Mouse (Mus musculus): ENCODE results near the gene Purb.
"Not testable (repeated sequence)": the region's sequence is repeated elsewhere in the genome, so short reads cannot be mapped to it uniquely, and the experiment has no call there.

The Purb gene

DNA sequence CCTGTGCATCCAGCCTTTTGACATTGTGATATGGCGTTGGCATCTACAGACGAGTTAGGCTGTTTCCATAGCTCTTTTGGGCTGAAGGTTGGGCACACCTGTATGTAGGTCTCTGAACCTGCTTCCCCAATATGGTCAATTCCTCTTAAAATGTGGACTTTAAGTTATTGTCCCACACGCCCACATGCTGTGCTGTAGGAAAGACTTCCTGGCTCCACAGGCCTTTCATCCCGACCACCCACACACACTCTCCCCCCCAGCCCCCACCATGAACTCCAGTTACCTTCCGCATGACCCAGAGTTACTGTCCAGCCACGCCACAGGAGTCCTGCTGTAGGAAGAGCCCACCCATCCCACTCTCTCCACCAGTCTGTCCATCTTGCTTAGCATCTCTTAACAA, 11.2 kb upstream of the Purb start:
- in situ Hi-C loops (cut with MboI, MseI) = no loop called here

DNA sequence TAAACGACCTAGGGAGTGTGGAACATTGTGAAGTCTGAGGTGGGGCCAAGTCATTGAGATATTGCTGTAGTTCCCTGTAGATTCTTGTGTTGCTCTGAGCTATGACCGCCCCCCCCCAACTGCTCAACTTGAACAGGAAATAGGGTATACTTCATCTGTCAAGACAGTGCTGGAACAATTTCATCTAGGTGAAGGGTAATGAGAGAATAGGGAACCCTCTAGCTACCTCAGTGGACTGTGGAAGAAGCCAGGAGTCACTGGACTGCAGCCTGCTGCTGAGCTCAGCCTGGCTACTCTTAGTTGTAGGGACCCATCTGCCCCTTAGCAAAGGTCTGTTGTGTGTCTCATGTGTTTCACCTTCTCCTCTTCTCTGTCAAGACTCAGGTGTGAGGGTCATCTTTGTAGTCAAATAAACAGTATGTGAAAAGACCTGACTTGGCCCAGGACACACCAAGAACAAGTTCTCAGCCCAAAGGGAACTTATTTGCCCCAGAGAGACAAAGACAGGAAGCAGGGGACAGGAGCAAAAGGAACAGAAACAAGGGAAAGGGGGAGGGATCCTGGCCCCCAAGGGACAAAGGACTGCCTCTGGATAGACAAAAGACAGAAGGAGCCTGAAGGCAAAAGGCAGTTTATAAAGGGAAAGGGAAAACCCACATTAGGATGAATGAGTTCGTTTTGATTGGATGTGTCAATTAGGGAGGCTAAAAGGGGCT, 8.7 kb upstream of the Purb start:
- in situ Hi-C loops (cut with MboI, MseI) = no loop called here

DNA sequence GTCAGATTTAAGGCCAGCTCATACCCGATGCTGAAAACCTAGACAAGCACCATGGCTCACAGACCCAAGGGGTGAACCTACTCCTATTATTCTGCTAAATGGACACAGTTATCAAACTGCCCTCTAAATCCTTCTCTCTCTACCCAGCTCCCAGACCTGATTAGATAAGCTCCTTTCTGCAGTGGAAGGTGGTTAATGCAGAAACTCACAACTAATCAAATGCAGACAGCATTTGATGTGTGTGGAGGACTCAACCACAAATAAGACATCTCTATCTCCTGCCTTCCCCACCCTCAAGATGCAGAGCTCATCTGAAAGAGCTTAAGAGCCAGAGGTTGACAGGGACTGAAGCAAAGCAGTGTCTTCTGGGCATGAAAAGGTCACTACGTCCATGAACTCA, 7.4 kb upstream of the Purb start:
- in situ Hi-C loops (cut with MboI, MseI) = no loop called here

DNA sequence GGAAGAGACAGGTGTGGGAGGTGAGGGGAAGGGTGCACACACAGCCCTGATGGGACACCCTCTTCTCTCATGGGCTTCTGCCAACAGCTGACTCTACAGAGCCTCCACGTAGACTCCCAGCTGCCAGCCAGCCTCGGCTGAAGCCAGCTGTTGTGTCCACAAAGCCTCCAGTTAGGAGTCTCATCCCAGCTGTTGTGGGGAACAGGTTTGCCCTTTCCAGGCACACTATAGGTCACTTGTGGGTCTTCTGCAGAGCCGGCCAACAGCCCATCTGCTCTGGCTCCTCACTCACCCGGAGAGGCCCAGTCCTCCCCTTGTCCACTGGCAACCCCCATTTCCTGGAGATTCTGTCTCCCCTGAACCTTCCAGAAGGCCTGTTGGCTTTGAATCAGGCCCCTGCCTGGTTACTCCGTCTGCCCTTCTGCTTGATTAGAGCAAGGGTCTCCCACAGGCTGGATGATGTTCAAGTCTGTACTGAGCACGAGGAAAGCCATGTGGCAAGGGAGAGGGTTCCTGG, 6.0 kb upstream of the Purb start:
- in situ Hi-C loops (cut with MboI, MseI) = no loop called here

DNA sequence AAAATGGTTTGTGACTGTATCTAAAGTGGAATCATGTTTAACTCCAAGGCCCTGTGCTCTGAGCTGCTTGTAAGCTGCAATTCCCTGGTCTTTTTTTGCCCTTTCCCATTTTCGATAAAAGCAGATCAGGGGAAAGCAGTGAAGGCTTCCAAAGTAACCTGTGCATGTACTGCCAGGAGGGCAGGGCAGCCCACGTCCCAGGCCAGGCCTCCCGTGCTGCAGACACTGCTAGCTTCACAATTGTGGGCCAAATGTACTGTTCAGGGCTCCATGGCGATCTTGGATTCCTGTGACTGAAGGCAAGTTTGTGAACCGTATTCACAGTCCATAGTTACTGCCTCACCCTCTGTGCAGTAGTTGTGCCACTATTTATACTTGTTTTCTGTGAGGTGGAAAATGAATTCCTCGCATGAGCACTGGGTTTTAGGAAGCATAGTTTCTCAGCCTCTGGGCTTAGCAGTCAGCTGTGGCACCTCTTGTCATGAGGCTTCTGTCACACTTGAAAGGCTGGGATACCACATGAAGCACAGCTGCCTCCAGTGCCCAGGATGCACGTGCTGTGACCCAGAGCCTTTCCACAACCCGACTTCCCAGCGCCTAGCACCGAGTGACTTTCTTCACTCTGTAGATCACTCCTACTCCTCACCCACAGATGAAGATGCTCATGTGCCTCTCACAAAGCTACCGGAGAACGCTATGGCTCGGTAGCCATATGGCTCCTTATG, 5.1 kb upstream of the Purb start:
- in situ Hi-C loops (cut with MboI, MseI) = no loop called here

DNA sequence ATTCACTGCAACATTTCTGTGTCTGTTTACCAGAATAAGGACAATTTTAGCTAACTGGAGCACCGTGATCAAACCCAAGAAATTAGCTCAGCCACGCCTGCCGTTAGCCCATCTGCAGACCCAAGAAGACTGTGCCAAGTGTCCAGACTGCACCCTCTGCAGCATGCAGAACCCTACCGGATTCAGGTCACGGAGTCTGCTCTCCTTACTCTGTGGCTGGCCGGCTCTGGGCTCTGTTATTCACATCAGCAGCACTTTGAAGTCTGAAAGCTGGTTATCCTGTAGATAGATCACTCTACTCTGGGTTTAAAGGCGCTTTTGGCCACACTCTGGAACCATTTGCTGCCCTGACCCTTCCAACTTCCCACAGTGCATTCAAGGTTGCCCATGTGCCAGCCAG, 4.5 kb upstream of the Purb start:
- in situ Hi-C loops (cut with MboI, MseI) = no loop called here

DNA sequence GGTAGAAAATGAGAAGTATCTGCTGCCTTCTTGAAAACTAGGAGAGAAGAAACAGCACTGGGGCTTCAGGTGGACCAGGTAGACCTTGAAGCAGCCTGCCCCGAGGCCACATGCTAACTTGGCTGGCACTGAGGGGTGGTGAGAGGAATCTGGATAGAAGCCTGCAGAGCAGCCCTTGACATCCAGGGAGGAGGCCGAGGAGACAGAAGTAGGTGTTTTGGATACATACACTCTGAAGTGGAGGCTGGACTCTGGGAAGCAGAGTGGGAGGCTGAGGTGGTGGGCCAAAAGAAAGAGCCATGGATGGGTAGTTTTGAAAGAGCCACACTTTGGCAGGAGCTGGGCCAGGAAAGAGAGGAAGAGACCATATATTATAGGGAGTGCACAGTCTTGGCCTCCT, 3.5 kb upstream of the Purb start:
- in situ Hi-C loops (cut with MboI, MseI) = no loop called here

DNA sequence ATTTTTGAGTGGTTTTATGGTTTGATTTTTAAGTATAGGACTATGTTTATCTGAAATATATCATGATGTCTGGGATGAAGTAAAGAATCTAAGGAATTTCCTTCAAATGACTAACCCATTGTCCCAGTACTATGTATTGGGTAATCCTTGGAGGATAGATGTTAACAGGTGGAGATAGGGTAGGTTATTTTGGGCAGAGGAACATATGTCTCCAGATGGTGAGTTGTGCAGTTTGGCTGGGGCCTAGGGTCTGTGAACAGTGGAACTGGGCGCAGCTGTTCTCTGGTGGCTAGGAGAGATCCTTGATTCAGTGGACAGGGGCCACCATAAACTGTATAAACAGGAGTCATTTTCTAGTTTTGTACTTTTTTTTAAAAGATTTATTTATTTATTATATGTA, 1.6 kb upstream of the Purb start:
- in situ Hi-C loops (cut with MboI, MseI) = no loop called here

DNA sequence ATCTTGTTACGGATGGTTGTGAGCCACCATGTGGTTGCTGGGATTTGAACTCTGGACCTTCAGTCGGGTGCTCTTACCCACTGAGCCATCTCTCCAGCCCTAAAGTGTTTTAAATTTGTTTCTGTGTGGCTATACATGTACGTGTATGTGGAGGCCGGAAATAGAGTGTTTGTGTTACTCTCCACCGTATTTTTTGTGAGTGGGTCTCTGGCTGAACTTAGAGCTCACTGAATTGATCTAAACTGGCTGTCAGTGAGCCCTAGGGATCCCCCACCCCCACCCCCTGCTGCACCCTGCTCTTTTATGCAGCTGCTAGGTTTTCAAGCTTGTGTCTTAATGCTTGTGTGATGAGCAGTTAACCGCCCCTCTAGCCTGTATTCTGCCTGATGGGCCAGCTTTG, 1.2 kb upstream of the Purb start:
- in situ Hi-C loops (cut with MboI, MseI) = no loop called here

DNA sequence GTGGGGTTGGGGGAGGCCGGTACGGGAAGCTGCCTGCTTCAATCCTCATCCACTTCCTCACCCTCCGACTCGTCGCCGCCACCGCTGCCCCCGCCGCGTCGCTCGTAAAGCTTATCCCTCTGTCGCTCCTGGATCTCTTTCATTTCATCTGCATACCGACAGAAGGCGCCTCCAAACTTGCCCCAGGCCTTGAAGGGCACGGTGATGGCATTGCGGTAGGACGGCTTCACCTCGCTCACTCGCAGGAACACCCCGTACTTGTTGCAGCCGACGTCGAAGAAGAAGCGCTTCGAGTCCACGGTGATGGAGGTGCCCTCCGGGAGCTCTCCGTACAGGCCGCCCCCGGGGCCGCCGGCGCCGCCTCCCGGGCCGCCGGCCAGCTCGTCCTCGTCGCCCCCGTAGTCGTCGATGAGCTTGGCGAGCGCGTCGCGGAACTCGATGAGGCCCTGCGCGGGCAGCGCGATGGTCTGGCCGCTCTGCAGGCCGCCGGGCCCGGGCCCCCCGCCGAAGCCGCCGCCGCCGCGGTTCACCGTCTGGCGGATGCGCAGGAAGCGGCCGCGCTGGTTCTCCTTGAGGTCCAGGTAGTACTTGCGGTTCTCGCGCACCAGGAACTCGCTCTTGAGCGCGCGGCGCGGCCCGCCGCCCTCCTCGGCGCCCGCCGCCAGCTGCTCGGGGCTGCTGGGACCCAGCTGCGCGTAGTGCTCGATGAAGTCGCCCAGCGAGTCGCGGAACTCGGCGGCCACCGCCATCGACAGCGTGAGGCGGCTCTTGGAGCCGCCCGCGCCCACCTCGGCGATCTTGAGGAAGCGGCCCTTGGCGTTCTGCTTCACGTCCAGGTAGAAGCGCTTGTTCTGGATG, 614 bp downstream of the Purb start:
- in situ Hi-C loops (cut with MboI, MseI) = no loop called here

DNA sequence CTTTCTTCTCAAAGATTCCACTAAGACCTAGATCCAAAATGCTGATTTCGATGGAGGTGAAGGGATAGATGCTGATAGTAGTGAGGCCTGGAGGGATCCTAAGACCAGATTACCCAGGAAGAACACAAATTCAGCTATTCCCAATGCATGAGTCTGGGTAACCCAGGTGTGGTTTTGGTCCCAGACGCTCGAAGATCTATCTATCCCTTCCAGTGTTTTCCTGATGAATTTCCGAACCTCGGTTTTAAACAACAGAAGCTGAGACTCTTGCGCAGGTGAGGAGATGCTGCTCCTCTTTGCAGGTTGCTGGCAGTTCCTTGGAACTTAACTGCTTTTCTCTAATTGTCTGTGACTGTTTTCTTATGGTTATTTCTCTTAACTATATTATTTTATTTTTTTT, 1.3 kb downstream of the Purb start:
- in situ Hi-C loops (cut with MboI, MseI) = no loop called here

DNA sequence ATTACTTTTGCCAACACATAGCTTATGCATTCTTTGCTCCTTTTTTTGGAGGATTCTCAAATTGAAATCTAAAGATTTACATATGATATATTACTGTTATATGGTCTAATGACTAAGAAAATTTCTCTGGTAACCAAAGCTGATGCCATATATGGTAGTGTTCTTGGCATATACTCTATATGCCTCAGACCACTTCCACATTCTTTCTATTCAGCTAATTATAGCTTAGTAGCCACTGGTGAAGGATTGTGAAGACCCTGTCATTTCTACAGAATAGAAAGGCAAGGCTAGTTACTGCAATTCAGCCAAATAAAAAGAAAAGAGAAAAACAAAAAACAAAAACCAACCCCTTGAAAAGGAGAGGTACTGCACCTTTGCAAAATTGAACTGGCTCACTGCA, 3.6 kb downstream of the Purb start:
- in situ Hi-C loops (cut with MboI, MseI) = no loop called here

DNA sequence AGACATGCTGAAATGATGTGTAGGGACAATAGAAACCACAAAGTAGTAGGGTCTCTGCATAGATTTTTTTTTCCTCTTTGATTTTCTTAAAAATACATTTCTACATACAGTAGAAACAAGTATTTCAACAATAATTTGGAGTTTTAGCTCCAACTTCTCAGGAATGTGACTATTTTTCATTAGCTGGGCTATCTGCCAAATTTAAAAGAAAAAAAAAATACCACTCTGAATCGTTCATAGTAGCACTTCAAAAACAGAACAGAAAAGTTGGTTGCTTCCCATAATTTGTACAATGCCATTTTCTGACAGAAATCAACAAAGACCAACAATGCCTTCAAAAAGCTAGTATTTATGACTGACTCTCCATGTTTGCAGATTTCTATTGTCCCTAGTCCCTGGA, 4.2 kb downstream of the Purb start:
- in situ Hi-C loops (cut with MboI, MseI) = no loop called here

DNA sequence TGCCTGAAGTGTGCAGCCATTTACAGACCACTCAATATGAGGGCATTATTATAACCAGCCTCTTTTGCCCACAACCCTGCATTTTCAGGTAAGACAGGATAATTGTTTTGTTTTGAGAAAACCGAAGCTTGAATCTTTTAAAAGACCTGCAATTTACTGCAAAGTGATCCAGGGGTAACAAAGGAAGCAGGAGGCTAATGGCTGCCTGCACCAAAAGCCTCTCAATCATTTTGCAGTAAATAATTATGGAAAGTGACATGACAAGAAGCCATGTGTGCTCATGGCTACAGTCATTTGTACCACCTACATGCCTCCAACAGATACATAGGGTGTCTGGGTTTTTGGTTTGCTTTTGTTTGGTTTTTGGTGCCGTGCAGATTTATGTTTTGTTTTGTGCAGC, 4.7 kb downstream of the Purb start:
- in situ Hi-C loops (cut with MboI, MseI) = no loop called here

DNA sequence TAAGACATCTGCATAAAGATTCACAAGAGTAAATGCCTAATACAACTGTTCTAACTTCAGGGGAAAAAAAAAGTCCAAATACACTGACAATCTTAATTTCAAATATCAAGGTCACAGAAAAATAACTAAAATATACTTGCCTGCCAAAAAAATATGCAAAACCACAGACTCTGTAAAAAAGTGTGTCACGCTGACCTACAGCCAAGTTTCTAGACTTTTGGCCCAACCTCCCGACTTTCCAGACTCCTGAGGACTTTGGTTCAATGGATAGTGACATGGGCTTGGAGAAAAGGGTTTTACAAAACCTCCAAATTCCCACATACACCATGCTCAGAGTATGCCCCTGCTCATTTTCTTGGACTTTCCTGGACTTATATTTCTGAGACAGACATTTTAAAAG, 7.2 kb downstream of the Purb start:
- in situ Hi-C loops (cut with MboI, MseI) = no loop called here

DNA sequence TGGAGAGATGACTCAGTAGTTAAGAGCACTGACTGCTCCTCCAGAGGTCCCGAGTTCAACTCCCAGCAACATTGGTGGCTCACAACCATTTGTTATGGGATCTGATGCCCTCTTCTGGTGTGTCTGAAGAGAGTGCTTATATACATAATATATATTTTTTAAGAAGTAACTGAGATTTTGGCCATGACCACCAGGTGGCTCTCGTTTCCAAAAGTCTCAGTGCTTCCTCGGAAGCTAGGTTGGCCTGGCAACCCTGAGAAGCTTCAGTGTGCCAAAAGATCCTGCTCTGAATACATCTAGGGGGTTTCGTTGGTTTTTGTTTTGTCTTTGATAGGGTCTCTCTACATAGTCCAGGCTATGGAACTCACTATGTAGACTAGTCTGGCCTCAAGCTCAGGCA, 10.6 kb downstream of the Purb start:
- in situ Hi-C loops (cut with MboI, MseI) = no loop called here

DNA sequence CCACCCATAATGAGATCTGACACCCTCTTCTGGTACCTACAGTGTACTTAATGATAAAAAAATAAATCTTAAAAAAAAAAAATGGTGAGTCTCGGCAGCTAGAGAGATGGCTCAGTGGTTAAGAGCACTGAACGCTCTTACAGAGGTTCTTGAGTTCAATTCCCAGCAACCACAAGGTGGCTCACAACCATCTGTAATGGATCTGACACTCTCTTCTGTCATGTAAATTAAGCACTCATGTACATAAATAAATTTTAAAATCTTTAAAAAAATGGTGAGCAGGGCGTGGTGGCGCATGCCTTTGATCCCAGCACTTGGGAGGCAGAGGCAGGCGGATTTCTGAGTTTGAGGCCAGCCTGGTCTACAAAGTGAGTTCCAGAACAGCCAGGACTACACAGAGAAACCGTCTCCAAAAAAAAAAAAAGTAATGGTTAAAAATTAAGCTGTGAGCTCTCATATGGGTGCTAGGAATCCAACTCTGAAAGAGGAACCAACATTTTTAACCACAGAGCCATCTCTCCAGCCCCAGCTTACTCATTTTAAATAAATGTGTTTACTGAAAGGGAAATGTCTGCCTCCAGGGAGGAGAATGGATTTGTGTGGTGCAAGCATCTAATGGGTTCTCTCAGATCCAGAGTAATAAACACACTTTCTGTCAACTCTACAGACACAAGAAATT, 12.4 kb downstream of the Purb start:
- in situ Hi-C loops (cut with MboI, MseI) = no loop called here

DNA sequence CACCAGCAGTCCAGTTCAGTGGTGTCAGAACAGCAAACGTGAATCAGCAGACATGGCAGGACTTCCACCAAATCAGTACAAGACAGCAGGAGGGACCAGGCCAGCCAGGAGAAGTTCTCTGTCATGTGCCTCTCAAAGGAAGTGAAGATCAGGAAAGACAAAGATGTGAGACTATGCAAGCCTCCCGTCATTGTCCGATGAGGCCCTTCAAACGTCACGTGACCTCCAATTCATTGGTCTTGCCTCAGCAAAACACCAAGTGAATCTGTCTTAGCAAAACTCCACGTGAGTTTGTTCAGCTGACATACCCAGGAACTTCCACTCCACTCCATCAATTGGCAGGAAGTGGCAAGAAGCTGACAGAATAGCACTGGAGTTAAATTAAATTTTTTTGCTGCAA, 19.6 kb downstream of the Purb start:
- in situ Hi-C loops (cut with MboI, MseI) = no loop called here

DNA sequence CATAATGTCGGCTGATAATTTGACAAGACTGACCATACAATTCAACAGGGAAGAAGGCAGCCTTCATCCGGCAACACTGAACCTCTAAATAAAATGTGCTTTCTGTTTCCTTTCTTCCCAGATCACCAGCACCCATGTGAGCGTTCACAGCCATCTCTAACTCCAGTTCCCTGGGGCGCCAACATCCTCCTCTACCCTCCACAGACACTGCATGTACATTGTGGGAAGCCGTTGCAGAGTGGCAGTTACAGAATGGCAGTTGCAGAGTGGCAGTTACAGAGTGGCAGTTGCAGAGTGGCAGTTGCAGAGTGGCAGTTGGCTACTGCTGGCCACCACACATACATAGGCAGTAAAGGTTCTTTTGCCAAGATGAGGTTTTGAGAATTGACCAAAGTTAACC, 27.6 kb downstream of the Purb start:
- in situ Hi-C loops (cut with MboI, MseI) = not testable (repeated sequence)

DNA sequence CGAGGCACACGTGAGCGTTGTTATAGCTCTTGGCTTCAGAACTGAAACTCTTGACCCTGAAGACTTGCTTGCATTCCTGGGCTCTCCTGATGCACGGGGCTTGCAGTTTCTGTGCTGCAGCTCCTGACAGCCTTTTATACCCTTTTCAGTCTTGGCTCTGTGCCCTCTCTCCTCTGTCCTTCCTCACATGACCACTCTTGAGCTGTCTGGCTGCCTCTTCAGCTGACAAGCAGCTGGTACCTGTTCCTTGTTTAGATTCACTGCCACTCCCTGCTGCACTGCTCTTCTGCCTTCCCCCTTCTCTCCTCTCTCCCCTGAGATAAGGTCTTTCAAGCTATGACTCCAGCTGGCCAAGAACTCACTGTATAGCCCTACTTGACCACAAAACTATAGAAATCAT, 28.2 kb downstream of the Purb start:
- in situ Hi-C loops (cut with MboI, MseI) = no loop called here

DNA sequence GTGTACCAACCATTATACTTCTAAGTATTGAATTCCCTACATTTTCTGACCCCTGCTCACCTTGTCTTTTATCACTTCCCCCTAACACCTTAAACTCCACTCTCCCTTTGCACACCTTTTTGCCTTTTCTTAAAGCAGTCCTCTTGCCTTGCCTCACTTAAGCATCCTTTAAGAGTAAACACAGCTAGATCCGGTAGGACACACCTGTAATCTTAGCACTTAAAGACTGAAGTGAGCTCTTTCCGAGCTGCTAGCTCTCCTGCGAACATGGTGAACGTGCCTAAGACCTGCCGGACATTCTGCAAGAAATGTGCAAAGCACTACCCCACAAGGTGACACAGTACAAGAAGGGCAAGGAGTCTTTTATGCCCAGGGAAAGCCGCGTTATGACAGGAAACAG, 29.8 kb downstream of the Purb start:
- in situ Hi-C loops (cut with MboI, MseI) = no loop called here

DNA sequence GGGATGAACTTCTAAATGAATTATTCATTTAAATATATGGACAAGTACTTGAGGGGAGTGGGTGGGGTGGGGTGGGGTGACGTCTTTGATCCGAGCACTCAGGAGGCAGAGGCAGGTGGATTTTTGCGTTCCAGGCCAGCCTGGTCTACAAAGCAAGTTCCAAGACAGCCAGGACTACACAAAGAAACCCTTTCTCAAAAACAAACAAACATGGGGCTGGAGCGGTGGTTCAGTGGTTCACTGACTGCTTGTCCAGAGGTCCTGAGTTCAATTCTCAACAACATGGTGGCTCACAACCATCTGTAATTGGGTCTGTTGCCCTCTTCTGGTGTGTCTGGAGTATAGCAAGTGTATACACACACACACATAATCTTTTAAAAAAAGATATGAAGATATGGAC, 30.3 kb downstream of the Purb start:
- in situ Hi-C loops (cut with MboI, MseI) = no loop called here

Measured in T-helper 17 cell (primary cell).